Mouse (Mus musculus) MN1 (cell line): ENCODE measurements around the gene Uck1.

Source experiments
- DNase-seq: peaks from one replicate; pipeline ENCODE4 v3.0.0-alpha.2; 2016; ENCODE audit warnings: low spot score

Gene Uck1

DNA sequence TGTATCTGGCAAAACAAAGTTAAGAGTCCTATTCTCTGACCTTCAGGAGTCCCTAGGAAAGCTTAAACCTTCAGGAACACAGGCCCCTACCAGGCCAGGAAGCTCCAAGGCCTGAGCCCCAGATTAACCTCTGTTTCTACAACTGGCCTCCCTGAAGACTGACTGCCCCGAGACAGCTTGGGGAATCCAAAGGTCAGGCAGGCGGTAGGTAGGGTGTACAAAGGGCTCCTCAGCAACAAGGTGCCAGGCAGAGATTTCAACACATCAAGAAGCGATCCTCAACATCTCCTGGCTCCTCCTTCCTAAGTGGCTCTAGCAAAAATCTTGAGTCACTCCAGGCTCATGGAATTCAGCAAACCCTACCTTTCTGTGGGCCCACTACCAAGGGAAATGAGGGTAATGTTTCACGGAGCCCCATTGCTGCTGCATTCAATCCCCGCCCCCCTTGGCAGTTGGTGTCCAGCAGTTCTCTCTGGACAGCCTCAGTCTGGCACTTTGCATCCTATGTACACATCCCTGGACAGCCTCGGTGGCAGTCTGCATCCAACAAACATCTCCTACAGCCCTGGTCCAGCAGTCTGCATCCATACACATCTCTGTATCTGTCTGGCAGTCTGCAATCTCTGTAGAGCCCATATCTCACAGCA lies 949 bp downstream of the Uck1 start:
- peak; percentile 42 for DNase-seq

DNA sequence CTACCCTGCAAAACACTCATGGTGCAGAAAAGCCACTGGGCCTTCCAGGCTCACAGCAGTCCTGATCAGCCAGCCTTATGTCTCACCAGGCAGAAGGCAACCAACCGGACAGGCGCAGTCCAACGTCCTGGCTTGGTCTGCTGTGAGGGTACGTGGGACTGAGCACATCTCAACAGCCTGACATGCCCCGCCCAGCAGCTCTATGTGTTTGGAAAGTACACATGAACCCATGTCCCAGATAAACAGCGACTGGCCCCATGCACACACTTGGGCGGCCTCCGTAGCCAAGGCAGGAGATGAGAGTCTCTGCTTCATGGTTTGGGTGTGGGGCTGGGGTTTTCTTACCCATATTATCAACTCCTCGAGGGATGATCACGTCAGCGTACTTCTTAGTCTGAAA lies 3.7 kb downstream of the Uck1 start:
- DNase-seq = no peak

DNA sequence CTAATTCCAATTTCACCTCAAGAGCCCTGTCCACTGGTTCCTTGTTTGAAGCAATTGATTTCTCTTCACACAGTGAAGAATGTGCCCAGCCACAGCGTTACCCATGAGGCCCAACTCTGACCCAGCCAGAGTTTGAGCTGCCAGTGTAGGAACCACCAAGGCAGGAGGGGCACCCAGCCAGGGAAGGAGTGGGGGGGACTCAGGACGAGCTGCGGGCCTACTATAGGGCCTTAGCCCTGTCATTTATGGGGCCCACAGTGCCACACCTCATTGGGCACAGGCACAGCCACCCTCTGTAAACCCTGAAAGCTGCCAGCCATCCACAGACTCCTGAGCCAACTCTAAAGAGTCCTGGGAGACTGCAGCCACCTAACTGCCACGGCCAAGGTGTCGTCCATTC lies 5.4 kb downstream of the Uck1 start:
- no peak for DNase-seq

DNA sequence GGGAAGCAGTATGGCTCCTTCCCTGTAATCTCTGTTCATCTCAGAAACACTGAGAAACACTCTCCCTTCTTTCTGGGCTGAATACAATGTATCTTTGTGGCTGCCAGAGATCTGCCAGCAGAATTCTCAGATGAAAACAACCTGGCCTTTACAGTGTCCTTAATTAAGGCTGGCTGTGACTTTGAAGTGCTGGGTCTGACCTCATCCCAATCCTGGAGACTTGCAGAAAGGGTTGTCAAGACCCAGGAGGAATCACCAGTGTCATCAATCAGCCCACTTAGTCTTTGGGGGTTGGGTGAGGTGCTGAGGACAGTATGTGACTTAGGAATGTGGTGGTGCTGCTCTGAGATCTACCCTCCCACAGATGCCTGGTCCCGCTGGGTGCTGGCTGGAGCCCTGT lies 6.6 kb downstream of the Uck1 start:
- peak; percentile 94 for DNase-seq

DNA sequence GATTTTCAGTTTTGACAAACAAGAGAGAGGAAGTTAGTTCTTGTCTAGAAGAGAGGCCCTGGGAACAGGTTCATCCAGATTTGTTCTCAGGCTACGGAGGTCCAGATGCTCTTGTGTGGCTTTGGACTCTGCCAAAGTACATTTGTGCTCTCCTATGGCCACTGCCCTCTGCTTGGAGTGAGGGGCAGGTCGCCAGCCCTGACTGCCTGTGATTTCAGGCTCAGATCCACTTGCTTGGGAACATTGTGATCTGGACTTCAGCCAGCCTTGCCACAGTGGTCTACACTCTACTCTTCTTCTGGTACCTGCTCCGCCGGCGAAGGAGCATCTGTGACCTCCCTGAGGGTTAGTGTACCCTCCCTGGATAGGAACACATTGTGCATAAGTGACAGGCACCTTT lies 7.3 kb downstream of the Uck1 start:
- DNase-seq = no peak

DNA sequence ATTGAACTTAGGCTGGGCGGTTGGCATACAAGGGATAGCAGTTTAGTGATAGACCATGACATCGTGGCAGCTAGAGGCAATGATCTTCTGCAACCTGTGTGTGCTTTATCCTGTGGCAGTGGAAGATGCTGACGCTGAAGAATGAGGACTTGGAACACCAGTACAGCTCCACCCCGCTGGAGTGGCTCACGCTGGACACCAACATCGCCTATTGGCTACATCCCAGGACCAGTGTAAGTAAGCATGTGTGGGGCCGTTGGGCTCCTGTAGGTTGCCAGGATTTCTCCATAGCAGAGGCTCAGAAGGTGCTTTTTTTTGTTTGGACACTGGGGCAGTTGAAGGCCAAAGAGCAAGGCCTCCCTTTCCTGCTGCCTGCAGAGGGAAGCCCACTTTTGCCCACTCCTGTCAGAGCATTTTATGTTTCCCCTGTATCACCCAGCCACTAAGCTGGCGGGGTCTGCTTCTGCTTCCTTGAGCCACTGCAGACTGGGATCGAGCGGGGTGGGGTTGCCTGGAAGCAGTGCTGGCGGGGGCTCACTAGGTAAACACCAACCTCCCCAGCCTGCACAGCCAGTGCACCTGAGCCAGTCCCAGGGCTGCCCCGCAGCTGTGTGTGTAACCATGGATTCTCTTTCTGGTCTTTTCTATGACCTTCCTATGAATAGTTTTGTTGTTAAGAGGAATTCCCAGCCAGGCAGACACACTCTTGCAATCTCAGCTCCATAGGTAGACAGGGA lies 8.0 kb downstream of the Uck1 start:
- no peak for DNase-seq

DNA sequence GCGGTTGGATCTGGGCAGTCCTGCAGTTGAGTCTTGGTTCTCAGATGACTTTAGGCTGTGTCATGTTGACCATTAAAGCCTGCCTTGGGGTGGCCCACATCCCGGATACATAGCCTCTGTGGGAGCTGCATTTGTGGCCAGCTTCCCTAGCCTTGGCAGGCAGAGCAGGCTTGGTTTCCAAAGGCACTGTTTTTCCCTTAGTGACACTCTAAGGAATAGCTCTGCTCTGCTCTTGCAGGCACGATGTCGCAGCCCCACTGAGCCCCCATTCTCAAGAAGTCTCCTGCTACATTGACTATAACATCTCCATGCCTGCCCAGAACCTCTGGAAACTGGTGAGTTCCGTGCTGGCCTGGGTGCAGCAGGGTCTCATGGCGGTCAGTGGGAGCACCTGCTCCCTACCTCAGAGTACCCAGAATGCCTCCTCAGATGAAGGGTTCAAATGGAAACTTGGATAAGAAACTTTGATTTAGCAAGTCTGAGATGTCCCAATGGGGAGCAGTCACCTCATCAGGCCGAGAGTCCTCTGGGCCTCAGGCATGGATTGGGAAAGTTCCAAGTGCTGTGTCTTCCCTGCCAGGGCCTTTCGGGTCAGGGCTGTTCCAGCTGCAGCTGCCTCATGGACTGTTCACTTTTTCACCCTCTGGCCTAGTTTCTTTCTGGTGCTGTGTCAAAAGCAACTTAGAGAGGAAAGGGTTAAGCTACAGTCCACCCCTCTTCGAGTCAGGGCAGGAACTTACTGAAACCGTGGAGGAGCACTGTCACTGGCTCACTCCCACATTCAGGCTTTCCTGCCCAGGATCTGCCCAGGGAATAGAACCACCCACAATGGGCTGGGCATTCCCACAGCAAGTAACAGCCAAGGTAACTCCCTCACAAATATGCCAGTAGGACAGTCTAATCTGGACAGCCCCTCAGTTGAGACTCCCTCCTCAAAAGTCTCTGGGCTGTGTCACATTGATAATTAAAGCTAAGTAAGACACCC lies 11.3 kb downstream of the Uck1 start:
- no peak for DNase-seq

DNA sequence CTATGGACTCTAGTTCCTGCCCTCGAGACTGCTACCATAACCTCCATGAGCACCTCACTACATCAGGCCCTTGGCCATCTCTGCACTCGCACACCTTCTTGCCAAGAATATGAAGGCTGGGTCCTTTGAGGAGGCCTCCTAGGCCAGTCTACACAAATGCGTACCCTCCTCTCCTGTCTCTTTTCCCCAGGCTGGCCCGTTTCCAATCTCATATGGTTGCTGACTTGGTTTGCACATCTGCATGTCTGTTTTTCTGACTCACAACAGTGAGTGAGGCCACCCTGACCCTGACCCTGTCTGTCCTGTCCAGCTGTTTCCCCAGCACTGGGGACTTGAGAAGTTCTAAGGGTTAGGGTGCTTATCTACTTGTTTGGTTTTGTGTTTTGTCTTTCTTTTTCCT lies 13.2 kb downstream of the Uck1 start:
- DNase-seq = peak; percentile 52

DNA sequence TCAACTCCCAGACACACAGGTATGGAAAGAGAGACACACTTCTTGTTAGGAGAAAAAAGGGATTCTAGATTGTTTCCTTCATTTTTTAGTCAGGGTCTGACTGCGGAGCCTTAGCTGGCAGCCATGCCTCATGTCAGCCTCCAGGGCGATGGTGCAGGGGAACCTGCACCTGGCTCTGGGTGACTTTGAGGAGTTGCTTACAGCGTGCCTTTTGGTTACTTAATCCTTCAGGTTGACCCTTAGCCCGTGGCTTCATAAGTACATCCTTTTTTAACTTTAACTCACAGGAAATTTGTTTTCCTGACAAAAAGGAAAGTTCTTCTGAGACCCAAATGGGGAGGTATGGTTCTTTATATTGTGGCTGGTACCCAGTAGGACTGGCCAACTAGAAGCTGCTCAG lies 17.0 kb downstream of the Uck1 start:
- DNase-seq = no peak

DNA sequence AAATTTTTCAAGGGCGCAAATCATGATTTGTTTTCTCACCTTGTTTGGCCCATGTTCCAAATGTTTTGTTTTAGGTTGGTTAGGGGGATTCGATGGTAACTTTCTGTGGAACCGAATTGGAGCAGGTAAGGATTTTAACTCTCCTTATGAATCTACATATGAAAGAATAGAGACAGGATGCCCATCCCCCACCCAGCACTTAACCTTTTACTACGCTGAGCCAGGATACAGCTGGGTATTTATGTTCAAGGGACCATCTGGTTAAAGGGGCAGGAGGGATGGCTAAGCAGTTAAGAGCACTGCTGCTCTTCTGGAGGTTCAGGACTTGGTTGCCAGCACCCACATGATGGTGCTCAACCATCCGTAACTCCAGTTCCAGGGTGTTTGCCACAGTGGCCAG lies 19.4 kb downstream of the Uck1 start:
- DNase-seq = no peak

DNA sequence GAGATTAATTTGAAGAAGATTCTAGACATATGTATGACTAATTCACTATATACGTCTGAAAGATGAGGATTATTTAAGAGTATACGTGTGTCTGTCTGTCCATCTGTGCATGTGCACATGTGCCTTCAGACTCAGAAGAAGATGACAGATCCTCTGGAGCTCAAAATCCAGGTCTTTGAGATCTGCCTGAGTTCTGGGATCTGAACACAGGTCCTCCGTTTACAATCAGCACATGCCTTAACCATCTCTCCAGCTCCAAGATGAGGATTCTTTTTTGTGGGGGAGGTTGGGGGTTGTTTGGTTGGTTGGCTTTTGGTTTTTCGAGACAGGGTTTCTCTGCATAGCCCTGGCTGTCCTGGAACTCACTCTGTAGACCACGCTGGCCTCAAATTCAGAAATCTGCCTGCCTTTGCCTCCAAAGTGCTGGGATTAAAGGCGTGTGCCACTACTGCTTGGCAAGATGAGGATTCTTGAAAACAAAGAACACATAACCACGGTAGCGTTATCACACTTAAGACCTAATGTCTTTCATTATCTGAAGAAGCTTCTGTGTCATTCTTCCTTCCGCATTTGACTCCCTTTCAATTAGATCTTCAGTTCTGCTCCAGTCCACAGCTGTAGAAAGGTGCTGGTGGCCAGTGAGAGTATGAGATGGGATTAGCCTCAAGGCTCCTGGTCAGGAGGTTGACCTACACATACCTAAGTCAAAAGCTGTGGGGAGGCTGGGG lies 21.1 kb downstream of the Uck1 start:
- DNase-seq = no peak

DNA sequence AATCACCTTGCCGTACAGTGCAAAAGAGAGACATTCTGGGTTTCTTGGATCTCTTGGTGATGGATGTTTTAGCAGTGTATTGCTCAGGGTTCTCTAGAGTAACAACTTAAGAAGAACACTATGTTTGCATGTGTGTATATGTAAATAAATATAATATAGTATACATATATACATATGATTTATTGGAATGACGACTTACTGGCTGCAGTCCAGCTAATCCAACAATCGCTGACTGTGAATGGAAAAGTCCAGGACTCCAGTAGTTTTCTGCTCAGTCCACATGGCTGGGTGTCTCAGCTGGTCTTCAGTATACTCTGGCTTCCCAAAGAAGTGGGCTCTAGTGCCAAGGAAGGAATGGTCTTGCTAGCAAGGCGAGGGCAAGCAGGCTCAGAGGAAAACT lies 22.4 kb downstream of the Uck1 start:
- peak; percentile 35 for DNase-seq

DNA sequence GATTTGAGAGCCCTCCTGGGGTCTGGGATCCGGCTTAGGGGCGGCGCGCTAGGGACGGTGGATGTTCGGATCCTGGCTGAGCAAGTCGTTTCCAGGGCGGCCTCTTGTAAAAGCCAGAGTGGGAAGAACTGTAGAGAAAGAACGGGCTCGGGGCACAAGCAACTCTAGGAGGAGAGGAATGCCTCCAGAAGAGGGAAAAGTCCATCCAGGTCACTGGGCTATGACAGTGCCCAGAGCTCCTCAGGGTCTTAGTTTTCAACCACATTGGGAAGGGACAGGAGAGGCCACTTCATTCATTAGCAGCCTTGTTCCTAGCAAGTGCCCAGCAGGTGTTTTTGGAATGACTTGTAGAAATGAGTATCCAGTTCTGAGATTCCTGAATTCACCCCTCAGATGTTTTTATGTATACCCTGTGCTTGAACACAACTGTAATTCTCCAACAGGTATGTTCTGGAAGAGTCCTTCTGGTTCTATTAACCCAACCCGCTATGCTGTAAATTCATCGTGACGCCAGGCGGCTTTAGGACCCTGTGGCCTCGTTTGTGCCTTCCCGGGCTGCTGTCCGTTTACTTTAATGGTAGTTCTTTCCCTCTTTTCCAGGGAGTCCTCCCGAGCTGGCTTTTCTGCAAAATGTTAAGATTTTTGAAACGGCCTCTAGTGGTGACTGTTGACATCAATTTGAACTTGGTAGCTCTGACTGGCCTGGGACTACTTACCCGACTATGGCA lies 23.0 kb downstream of the Uck1 start:
- peak; percentile 89 for DNase-seq

DNA sequence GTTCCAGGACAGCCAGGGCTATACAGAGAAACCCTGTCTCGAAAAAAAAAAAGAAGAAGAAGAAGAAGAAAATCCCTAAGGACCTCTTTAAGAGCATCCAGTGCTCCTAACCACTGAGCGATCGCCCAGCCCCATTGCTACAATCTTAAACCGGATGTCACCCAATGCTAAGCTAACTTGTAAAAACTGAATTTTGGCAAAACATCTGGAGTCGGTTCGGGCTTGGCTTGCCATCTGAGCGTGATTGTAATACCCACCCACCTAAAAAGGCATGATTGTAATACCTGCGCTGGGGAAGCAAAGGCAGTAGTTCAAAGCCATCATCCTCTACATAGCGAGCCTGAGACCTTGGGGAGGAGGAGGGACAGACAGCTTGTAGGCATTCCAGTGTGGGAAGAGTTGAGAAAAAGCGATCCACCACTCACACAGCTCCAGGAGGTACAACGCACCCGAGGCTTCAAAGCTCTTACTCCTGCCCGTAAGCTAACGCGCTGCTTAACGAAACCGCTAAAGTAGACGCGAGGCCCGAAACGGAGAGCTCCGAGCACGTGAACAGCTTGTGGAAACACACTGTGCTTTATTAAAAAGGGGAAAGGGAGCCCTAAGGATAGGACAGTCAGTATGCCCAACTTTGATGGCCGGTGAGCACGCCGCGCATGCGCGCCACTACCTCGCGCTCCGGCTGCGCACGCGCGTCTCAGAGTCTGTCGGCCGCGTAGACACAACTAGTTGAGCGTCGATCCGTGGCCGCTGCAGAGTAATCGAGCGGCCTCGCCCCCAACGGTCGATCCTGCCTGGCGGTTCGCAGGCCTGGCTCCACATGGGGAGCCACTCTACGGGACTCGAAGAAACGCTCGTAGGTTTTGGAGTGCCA lies 23.8 kb downstream of the Uck1 start, which contains the start of gene Pomt1:
Gene Pomt1, plus strand, starts transcription at position 705 of the 874 bp plus-strand sequence.
- DNase-seq = peak; percentile 97

DNA sequence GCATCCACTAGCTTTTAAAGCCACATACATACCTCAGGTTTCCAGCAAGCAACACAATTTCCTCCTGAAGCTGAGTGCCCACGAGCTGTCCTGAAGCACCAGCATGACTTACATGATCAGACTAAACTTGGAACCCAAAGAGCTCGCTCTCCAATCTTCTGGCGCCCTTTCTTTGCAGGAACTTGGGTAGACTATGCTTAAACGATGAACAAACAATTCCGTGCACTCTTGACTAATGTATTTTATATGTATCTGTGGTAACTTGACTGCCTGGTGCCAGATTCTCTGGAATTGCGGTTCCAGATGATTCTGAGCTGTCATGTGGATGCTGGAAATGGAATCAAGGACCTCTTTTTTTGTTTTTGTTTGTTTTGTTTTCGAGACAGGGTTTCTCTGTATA lies 24.5 kb downstream of the Uck1 start:
- DNase-seq = peak; percentile 23

DNA sequence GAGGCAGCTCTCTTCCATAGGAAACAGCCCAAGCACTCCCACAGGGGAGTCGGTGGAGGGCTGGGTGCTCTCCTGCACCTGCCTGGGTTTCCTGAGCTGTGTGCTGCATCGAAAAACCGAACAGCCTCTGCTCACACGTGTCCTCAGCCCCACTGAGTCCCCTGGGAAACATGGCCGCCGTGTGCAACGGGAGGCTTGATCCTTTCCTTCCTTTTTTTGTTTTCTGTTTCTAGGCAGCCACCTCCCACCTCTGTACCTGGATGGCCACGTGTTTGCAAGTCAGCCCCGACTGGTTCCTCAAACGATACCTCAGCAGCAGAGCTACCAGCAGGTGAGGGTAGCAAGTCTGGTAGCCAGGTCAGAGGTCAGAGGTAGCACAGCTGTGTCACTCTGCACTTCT lies 37.9 kb downstream of the Uck1 start:
- no peak for DNase-seq

DNA sequence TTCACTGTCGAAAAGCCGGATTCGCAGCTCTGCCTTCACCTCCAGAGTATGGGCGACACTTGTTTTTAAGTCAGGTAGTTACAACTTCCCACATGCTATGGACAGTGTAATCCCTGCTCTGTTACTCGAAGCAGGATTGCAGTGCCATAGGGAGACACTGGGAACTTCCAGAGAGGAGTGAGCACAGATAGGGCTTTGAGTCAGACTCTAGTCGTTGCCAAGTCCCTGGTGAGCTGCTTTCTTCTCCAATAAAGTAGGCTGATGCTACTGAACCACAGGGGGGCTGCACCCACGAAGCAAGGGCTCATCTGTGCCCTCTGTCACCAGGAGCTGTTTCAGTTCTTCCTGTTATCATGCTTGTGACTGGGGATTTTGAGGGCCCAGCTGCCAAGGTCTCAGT lies 38.4 kb downstream of the Uck1 start:
- no peak for DNase-seq

DNA sequence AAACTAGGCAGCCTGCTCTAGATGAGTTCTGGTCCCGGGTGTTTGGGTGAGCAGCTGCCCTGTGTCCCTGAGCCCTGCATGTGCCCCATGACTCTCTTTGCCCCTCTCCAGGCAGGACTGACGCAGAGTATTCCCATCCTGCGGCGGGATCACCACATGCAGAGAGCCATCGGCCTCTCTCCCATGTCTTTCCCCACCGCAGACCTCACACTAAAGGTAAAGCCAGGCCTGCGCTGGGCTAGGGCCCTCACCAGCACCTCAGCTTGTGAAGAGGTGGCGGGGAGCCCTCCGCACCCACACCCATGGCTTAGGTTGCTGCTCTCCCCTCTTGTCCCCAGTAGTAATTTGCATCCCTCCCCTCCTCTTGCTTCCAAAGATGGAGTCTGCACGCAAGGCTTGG lies 39.0 kb downstream of the Uck1 start:
- no peak for DNase-seq

DNA sequence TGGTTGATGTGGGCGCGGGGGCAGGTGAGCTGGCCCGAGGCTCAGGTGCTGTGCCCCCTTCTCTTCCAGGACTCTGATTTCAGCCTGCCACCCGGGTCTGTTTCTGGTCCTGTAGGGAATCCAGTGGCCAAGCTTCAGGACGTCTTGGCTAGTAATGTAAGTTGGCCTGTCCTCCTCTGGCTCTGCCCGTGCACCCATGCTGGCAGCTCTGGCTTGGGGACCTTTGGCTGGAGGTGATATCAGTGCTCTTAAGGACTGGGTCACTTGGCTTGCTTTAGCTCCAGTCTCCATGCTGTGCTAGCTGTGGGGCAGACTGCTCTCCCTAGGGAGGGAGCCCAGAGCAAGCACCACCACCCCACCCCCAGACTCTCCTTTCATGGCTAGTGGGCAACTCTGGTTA lies 39.9 kb downstream of the Uck1 start:
- DNase-seq = no peak

DNA sequence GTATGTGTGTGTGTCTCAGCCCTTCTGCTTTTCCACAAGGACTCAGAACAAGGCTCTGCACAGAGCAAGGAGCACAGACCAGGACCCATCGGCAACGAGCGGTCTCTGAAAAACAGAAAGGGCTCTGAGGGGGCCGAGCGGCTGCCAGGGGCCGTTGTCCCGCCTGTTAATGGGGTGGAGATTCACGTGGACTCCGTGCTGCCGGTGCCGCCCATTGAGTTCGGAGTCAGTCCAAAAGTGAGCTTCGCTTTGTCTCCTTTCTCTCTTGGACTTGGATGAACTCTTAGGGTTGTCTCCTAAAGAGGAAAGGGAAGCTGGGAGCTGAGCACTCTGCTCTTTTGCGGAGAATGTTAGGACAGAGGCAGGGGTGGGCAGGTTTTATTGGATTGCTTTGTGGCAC lies 40.5 kb downstream of the Uck1 start:
- no peak for DNase-seq
